Mouse (Mus musculus) ES-E14 (cell line): ENCODE data around the gene D13Ertd608e. TPM values are rescaled to one million over a fixed set of nuclear protein-coding genes. Genes with fewer than 3 reads are reported as not detected.
"Not testable (repeated sequence)": the region's sequence is repeated elsewhere in the genome, so short reads cannot be mapped to it uniquely, and the experiment has no call there.

Source experiments
- DNase-seq: peaks from one replicate; pipeline ENCODE4 v3.0.0-alpha.2; 2013; ENCODE audit warnings: low read depth, low spot score
- H3K27ac ChIP-seq: 2 replicates; pipeline ENCODE4 v1.5.1; 2012; ENCODE audit warnings: low read depth, mild to moderate bottlenecking, low read length, moderate library complexity, mixed read lengths; ENCODE audit not compliant: poor library complexity, insufficient read depth, severe bottlenecking
- H3K36me3 ChIP-seq: 2 replicates; pipeline ENCODE4 v1.6.1; 2012; ENCODE audit warnings: mild to moderate bottlenecking, low read length, moderate library complexity, mixed read lengths; ENCODE audit not compliant: control insufficient read depth, poor library complexity, insufficient read depth, severe bottlenecking
- H3K4me1 ChIP-seq, 2 experiments: fragments of 150-350 bp in 1 of 2; sonication (generic) in 1 of 2; 2 replicates each; pipeline ENCODE4 v1.6.1; 2012; ENCODE audit warnings: low read length in 2 of 2, mild to moderate bottlenecking in 1 of 2, mixed read lengths in 1 of 2; ENCODE audit not compliant: control insufficient read depth in 2 of 2, insufficient read depth in 2 of 2, poor library complexity in 1 of 2
- H3K4me3 ChIP-seq, 2 experiments: fragments of 150-350 bp in 1 of 2; sonication (generic) in 1 of 2; 2 replicates each; pipeline ENCODE4 v1.5.1; 2012; ENCODE audit warnings: low read length in 2 of 2, low read depth in 1 of 2, mild to moderate bottlenecking in 1 of 2, mixed read lengths in 1 of 2; ENCODE audit not compliant: insufficient read depth in 1 of 2, poor library complexity in 1 of 2, severe bottlenecking in 1 of 2
- H3K9ac ChIP-seq: 2 replicates; pipeline ENCODE4 v1.6.1; 2012; ENCODE audit warnings: low read depth, mild to moderate bottlenecking, low read length, mixed read lengths; ENCODE audit not compliant: poor library complexity, insufficient read depth, severe bottlenecking
- H3K9me3 ChIP-seq: fragments of 150-350 bp; sonication (generic); 2 replicates; pipeline ENCODE4 v1.6.1; 2012; ENCODE audit warnings: low read depth, mild to moderate bottlenecking, low read length; ENCODE audit not compliant: control insufficient read depth, insufficient read depth
- CHD2 ChIP-seq: IDR thresholded peaks from 2 replicates; pipeline ENCODE4 v1.6.1; 2014; ENCODE audit warnings: mild to moderate bottlenecking, low read depth, low read length, inconsistent platforms
- HCFC1 ChIP-seq: IDR thresholded peaks from 2 replicates; pipeline ENCODE4 v1.6.1; 2012; ENCODE audit warnings: low read length, inconsistent platforms, borderline replicate concordance; ENCODE audit not compliant: insufficient read depth
- MAFK ChIP-seq: IDR thresholded peaks from 2 replicates; pipeline ENCODE4 v1.6.1; 2014; ENCODE audit warnings: mild to moderate bottlenecking, low read depth, low read length, inconsistent platforms; ENCODE audit not compliant: insufficient read depth
- ZC3H11A ChIP-seq: IDR thresholded peaks from 2 replicates; pipeline ENCODE4 v1.6.1; 2012; ENCODE audit warnings: low read depth, mild to moderate bottlenecking, inconsistent platforms, low read length, borderline replicate concordance
- ZNF384 ChIP-seq: IDR thresholded peaks from 2 replicates; pipeline ENCODE4 v1.6.1; 2012; ENCODE audit warnings: low read depth, low read length, inconsistent platforms
- in situ Hi-C, 2 experiments: fragments of 600-800 bp; cut with MboI; formaldehyde crosslinking; loops; one replicate each; pipeline ENCODE4 v1.15.1; 2025; ENCODE audit warnings: low sequenced_read_pairs in 2 of 2, inconsistent platforms in 1 of 2; ENCODE audit not compliant: unreplicated experiment in 2 of 2
- total RNA-seq: library from RNA; depleted of rRNA; stranded (reverse); fragments of 300-350 nt; gene quantifications from 2 replicates; pipeline ENCODE4 v1.2.3, GENCODE M21; 2012; rRNA removed

Gene D13Ertd608e
- 7.9 and 8.7 TPM in 2 replicates for total RNA-seq

- H3K9ac ChIP-seq, H3K9me3 ChIP-seq, H3K4me3 ChIP-seq, H3K4me1 ChIP-seq, H3K36me3 ChIP-seq, H3K27ac ChIP-seq: not testable (repeated sequence)
- peak; percentile 4 for DNase-seq
- in situ Hi-C loops, result loop anchor here in 1 of 2 experiments (10.0 kb wide), 1 partner anchor 389 kb away; no protein-coding TSS in a partner anchor
Measured at GRCm38 (mm10) chr13:119835320-119836056, at the start of gene D13Ertd608e. Gene D13Ertd608e (plus strand): TSS chr13:119836006.

DNA sequence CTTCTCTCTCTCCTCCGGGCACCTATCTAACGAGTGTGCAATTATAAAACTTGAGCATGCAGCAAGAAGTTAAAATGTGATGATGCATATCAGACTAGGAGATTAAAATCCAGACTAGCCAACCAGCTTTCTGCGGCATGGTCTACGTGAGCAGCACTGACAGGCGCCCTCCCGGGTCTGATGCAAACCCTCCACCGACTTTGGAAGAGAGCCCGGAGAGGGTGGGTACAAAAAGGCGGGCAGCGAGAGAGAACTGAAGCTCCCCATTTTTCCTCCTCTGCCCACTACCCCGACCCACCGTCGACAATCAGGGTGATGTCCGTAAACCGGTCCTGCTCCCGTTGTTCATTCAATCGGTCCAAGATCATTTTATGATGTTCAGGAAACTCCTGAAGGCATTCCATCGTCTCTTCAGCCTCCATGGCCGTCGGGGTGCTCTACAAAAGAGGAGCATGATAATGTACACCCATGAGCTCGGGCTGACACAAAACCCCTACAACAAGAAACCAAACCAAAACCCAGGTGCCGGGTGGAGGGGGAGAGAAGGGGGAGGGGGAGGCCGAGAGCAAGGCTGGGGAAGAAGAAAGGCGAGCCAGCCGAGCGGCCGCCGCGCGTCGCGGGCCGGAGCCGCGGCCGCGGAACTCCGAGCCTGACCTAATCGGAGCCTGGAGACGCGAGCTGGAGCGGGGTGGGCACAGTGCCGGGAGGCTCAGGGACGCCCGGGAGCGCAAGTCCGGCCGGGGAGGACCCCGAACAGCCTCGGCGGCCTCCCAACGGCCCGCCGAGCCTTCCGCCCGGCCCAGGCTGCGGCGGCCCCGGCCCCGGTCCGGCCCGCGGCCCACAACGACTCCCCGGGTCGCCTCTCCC is 45.7 kb upstream of the D13Ertd608e start:
- Histone ChIP-seq H3K4me3 (peak overlapping the region; percentile 98 to 99), H3K9ac (peak overlapping the region; percentile 99), H3K36me3 (peaks cover 12% of the 10 kb centered on the region), H3K27ac (peak overlapping the region; percentile 94), H3K4me1 (peaks cover 0 to 2% of the 10 kb centered on the region in 2 experiments; a peak in 1 of 4 replicates), H3K9me3 (no peaks in the 10 kb centered on the region)
- no peak for DNase-seq
- in situ Hi-C loops, result no loop called here
- TF ChIP-seq CHD2, result no peak
- no peak for TF ChIP-seq HCFC1
- no peak for TF ChIP-seq ZC3H11A
- no peak for TF ChIP-seq MAFK
- no peak for TF ChIP-seq ZNF384

- Histone ChIP-seq H3K36me3 (peaks cover 11% of the 10 kb centered on the region), H3K9me3 (no peaks in the 10 kb centered on the region), H3K9ac (peak within 1 kb of the TSS; percentile 99), H3K27ac (peak within 1 kb of the TSS; percentile 94), H3K4me1 (peaks cover 0 to 2% of the 10 kb centered on the region in 2 experiments; a peak in 1 of 4 replicates), H3K4me3 (peak within 1 kb of the TSS; percentile 98 to 99)
- DNase-seq, result peak; percentile 81
- in situ Hi-C loops, result no loop called here
- TF ChIP-seq ZNF384, result no peak
- TF ChIP-seq HCFC1, result peak; percentile 46; the same call in 1 of the 2 replicates
- no peak for TF ChIP-seq ZC3H11A
- no peak for TF ChIP-seq MAFK
- no peak for TF ChIP-seq CHD2
Measured at GRCm38 (mm10) chr13:119790761-119791579, 44.8 kb upstream of the D13Ertd608e start, which contains the start of gene Zfp131. Gene Zfp131 (minus strand): TSS chr13:119790889.

- no peaks in the 10 kb centered on the region for H3K9me3 ChIP-seq
- in situ Hi-C loops, result no loop called here
Measured at GRCm38 (mm10) chr13:119791580-119792135, 44.1 kb upstream of the D13Ertd608e start.

More at GRCm38 (mm10) chr13:119791580-119792135, 44.1 kb upstream of the D13Ertd608e start:
- Histone ChIP-seq H3K4me3 (peak overlapping the region; percentile 98 to 99), H3K27ac (peak overlapping the region; percentile 86), H3K36me3 (peaks cover 6% of the 10 kb centered on the region), H3K9ac (peak overlapping the region; percentile 89), H3K4me1 (peaks cover 0 to 2% of the 10 kb centered on the region in 2 experiments; a peak in 1 of 4 replicates)
- no peak for TF ChIP-seq MAFK
- TF ChIP-seq CHD2, result no peak
- TF ChIP-seq ZNF384, result no peak
- no peak for TF ChIP-seq HCFC1
- no peak for TF ChIP-seq ZC3H11A
- DNase-seq, result no peak
